Mouse (Mus musculus) left cerebral cortex, postnatal 4 days (tissue): ENCODE measurements around the gene Olfr129. TPM values are rescaled to one million over a fixed set of nuclear protein-coding genes. Genes with fewer than 3 reads are reported as not detected.

Experiments
- DNase-seq: peaks from one replicate; pipeline ENCODE4 v3.0.0-alpha.2; 2022
- intact Hi-C: fragments of 180-260 bp; cut with DNase I; formaldehyde crosslinking; loops from one replicate; pipeline ENCODE4 v1.15.1; 2025
- total RNA-seq, 2 experiments: library from RNA; stranded (reverse); gene quantifications; 2 replicates each; pipeline ENCODE4 v1.2.3; 2021

Olfr129 gene
- total RNA-seq, result not detected

DNA sequence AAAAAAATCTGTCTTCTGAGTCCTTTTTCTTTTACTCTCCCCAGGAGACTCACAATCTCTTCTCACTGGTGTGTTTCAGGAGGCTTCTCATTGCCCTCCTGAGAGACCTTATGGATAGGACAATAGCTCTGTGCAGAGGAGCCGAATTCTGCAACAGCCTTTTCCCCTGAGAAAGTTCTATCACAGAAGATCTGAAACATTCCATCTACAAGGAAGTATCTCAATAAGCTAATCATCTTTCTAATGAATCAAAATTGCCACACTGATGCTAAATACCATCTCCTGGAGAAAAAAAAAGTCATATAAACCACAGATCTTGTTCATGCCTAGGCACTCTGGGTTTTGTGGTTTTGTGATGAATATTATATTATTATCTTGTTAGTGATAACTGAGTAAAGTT is at the start of gene Olfr129:
Gene Olfr129, minus strand, starts transcription at position 101 of the 400 bp plus-strand sequence.
- DNase-seq, result no peak
- intact Hi-C loops, result no loop called here

GRCm38 (mm10) chr17:38088593-38088992 is 28.7 kb upstream of the Olfr129 start, which contains the start of gene Olfr131:
Olfr131 (minus strand) TSS chr17:38088693.
- intact Hi-C loops, result no loop called here
- DNase-seq, result no peak

DNA sequence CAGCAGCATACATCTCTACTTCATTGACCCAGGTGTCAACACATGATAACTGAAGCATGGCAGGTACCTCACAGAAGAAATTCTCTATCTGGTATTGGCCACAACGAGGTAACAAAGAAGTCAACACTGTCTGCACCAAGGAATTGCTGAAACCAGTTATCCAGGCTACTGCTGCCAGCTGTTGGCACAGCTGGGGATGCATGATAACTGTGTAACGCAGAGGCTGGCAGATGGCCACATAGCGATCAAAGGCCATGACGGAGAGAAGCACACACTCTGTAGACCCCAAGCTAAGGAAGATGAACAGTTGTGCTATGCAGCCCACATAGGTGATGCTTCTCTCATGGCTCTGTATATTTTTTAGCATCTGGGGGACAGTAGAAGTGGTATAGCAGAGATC is 22.5 kb upstream of the Olfr129 start:
- no peak for DNase-seq
- intact Hi-C loops, result no loop called here

- intact Hi-C loops, result no loop called here
- DNase-seq, result no peak
Measured at GRCm38 (mm10) chr17:38063621-38064020, 3.7 kb upstream of the Olfr129 start, which contains the start of gene Olfr130. Olfr130 (plus strand) TSS chr17:38063921.

DNA sequence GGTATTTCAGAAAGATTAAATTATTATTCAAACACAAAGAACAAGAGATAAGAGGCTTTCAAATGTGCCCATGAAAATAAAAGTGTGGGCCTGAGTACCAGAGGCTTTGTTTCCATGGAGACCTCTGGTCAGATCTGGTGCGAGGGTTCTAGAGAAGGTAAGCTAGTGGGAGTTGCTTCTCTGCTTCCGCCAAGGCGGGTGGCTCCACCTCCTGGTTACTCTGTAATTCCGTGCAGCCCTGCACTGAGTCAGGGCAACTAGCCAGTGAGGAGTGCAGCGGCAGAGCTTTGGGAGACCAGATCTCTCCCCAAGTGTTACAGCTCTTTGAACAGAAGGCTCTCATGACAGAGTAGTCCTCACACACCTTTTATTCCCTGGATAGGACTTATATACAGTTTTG is 33.6 kb downstream of the Olfr129 start:
- intact Hi-C loops, result no loop called here
- DNase-seq, result no peak

DNA sequence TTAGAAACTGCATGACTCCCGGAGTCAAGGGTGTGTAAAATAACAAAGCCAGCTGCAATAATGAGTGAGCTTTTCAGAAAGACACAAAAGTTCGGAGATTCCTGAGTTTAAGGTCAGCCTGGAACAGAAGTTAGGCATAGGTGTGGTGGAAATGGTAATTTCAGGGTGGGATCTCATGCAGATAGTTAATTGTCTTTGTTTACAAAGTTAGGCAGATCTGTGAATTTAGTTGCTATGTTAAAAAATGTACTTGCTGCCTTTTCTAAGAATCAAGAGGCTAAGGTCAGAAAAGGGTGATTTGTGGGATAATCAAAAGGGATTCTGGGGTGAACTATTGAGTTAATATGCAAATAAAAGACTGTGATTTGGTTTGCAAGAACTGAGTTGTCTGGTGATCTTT is 43.5 kb downstream of the Olfr129 start:
- DNase-seq, result no peak
- intact Hi-C loops, result no loop called here

DNA sequence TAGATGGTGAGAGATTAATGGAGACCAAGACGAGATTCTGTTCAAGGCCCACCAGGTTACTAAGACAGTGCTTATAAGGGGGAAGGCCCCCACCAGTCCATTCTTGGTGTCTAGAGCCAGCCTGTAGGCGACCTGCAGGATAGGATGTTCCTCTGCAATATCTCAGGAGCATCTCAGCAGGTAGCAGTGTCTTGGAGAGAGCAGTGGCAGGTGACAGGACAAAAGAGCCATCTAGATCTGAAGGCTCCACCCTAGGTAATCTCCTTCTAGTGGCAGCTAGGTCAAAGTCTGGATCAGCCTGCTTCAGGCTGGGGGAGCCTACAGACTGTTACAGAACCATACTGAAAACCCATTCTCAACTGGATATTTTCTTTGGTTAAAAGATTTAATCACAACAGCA is 54.9 kb downstream of the Olfr129 start:
- intact Hi-C loops, result no loop called here
- no peak for DNase-seq

Other genes with a start within 250 kb of the Olfr129 start
- not detected for gene Olfr125, start 227.1 kb downstream of the Olfr129 start, total RNA-seq
- gene Olfr126, start 212.6 kb downstream of the Olfr129 start, total RNA-seq, result not detected
- not detected for gene Olfr127, start 159.6 kb downstream of the Olfr129 start, total RNA-seq
- not detected for gene Olfr128, start 139.5 kb downstream of the Olfr129 start, total RNA-seq
- gene Olfr761, start 107.0 kb downstream of the Olfr129 start, total RNA-seq, result not detected
- not detected for gene Olfr130, start 3.8 kb upstream of the Olfr129 start, total RNA-seq
- not detected for gene Olfr131, start 28.6 kb upstream of the Olfr129 start, total RNA-seq
- gene Olfr132, start 74.4 kb upstream of the Olfr129 start, total RNA-seq, result not detected
- gene Olfr133, start 85.2 kb upstream of the Olfr129 start, total RNA-seq, result not detected
- gene Olfr134, start 111.3 kb upstream of the Olfr129 start, total RNA-seq, result not detected
- gene Olfr135, start 144.3 kb upstream of the Olfr129 start, total RNA-seq, result not detected
- not detected for gene Olfr138, start 201.0 kb upstream of the Olfr129 start, total RNA-seq
- not detected for gene Olfr137, start 247.5 kb upstream of the Olfr129 start, total RNA-seq